Mouse (Mus musculus) layer of hippocampus, adult 8-10 months (tissue): ENCODE results near the gene Olfr982. TPM values are rescaled to one million over a fixed set of nuclear protein-coding genes. Genes with fewer than 3 reads are reported as not detected.

Experiments used
- DNase-seq, 2 experiments: peaks; one replicate each; pipeline ENCODE4 v3.0.0; 2022; ENCODE audit warnings: low spot score in 2 of 2
- total RNA-seq, 4 experiments: library from RNA; stranded (reverse); gene quantifications; 2 replicates each; pipeline ENCODE4 v1.2.4; 2022

Gene Olfr982
- not detected for total RNA-seq

- no peak for DNase-seq
Observed at GRCm38 (mm10) chr9:40073529-40073928, at the start of gene Olfr982. Gene Olfr982 (plus strand): TSS chr9:40073829.

GRCm38 (mm10) chr9:40050138-40050537 is 23.5 kb upstream of the Olfr982 start:
- DNase-seq: no peak

- DNase-seq: no peak
Observed at GRCm38 (mm10) chr9:40093495-40093894, 19.9 kb downstream of the Olfr982 start, which contains the start of gene Olfr983. Gene Olfr983 (minus strand): TSS chr9:40093595.

- DNase-seq: no peak
Observed at GRCm38 (mm10) chr9:40094769-40095168, 21.1 kb downstream of the Olfr982 start.

GRCm38 (mm10) chr9:40114106-40114505 is 40.5 kb downstream of the Olfr982 start, which contains the start of gene Olfr984:
Gene Olfr984 (minus strand): TSS chr9:40114206.
- no peak for DNase-seq

GRCm38 (mm10) chr9:40116645-40117286 is 43.1 kb downstream of the Olfr982 start:
- no peak for DNase-seq

GRCm38 (mm10) chr9:40117287-40117659 is 43.6 kb downstream of the Olfr982 start:
- no peak for DNase-seq

Other genes starting within 250 kb of the Olfr982 start
- gene Olfr971, start 237.0 kb upstream of the Olfr982 start, total RNA-seq: not detected
- gene Olfr972, start 207.4 kb upstream of the Olfr982 start, total RNA-seq: not detected
- not detected for gene Olfr229, start 166.5 kb upstream of the Olfr982 start, total RNA-seq
- not detected for gene Olfr974, start 136.3 kb upstream of the Olfr982 start, total RNA-seq
- not detected for gene Olfr975, start 121.8 kb upstream of the Olfr982 start, total RNA-seq
- not detected for gene Olfr976, start 112.7 kb upstream of the Olfr982 start, total RNA-seq
- not detected for gene Olfr978, start 81.7 kb upstream of the Olfr982 start, total RNA-seq
- not detected for gene Olfr979, start 70.4 kb upstream of the Olfr982 start, total RNA-seq
- gene Olfr980, start 64.2 kb upstream of the Olfr982 start, total RNA-seq: not detected
- not detected for gene Olfr981, start 52.4 kb upstream of the Olfr982 start, total RNA-seq
- gene Olfr983, start 19.8 kb downstream of the Olfr982 start, total RNA-seq: not detected
- gene Olfr984, start 40.4 kb downstream of the Olfr982 start, total RNA-seq: under 1 TPM in 1 of 4 experiments, not detected in 3; 0.06 TPM
- not detected for gene Olfr985, start 56.4 kb downstream of the Olfr982 start, total RNA-seq
- not detected for gene Tmem225, start 74.3 kb downstream of the Olfr982 start, total RNA-seq
- gene Olfr986, start 107.1 kb downstream of the Olfr982 start, total RNA-seq: under 1 TPM in 1 of 4 experiments, not detected in 3; 0.18 TPM
- gene Zfp202, start 118.5 kb downstream of the Olfr982 start, total RNA-seq: 1 to 10 TPM; 3.7 to 5.1 (median 4.4) TPM
- gene Scn3b, start 195.4 kb downstream of the Olfr982 start, total RNA-seq: 100 to 1,000 TPM; 166 to 246 (median 209) TPM